Mouse (Mus musculus) embryo, embryonic 9.5 days (tissue): Measurements from ENCODE around the gene Ccdc124.
"Not testable (repeated sequence)": the region's sequence is repeated elsewhere in the genome, so short reads cannot be mapped to it uniquely, and the experiment has no call there.

Source experiments
- DNase-seq: peaks from one replicate; pipeline ENCODE4 v3.0.0-alpha.2; 2017; ENCODE audit errors: extremely low spot score

The Ccdc124 gene

GRCm38 (mm10) chr8:70895571-70896259, 22.0 kb upstream of the Ccdc124 start:
- not testable (repeated sequence) for DNase-seq

GRCm38 (mm10) chr8:70894771-70895545, 21.2 kb upstream of the Ccdc124 start:
- no peak for DNase-seq

GRCm38 (mm10) chr8:70894385-70894720, 20.6 kb upstream of the Ccdc124 start:
- DNase-seq, result no peak

- DNase-seq, result peak; percentile 88
Observed at GRCm38 (mm10) chr8:70893656-70894384, 20.1 kb upstream of the Ccdc124 start.

GRCm38 (mm10) chr8:70892896-70893655, 19.3 kb upstream of the Ccdc124 start:
- peak; percentile 46 for DNase-seq

- DNase-seq, result no peak
Observed at GRCm38 (mm10) chr8:70892022-70892895, 18.5 kb upstream of the Ccdc124 start, which contains the start of gene Slc5a5. Gene Slc5a5 (minus strand): TSS chr8:70892757.

- DNase-seq, result peak; percentile 60
Observed at GRCm38 (mm10) chr8:70891356-70891755, 17.6 kb upstream of the Ccdc124 start.

GRCm38 (mm10) chr8:70890656-70891055, 16.9 kb upstream of the Ccdc124 start:
- DNase-seq, result no peak

- DNase-seq, result peak; percentile 59
Observed at GRCm38 (mm10) chr8:70887669-70888068, 13.9 kb upstream of the Ccdc124 start.

GRCm38 (mm10) chr8:70885612-70886011, 11.9 kb upstream of the Ccdc124 start:
- DNase-seq, result peak; percentile 54

GRCm38 (mm10) chr8:70884683-70885082, 10.9 kb upstream of the Ccdc124 start:
- DNase-seq, result no peak

- DNase-seq, result no peak
Observed at GRCm38 (mm10) chr8:70884186-70884585, 10.5 kb upstream of the Ccdc124 start.

GRCm38 (mm10) chr8:70880546-70880945, 6.8 kb upstream of the Ccdc124 start:
- DNase-seq, result no peak

GRCm38 (mm10) chr8:70880126-70880525, 6.4 kb upstream of the Ccdc124 start:
- no peak for DNase-seq

- no peak for DNase-seq
Observed at GRCm38 (mm10) chr8:70879500-70879899, 5.8 kb upstream of the Ccdc124 start.

GRCm38 (mm10) chr8:70878178-70878577, 4.4 kb upstream of the Ccdc124 start:
- no peak for DNase-seq

GRCm38 (mm10) chr8:70876382-70876781, 2.6 kb upstream of the Ccdc124 start:
- DNase-seq, result no peak

GRCm38 (mm10) chr8:70874441-70874840, 706 bp upstream of the Ccdc124 start:
- DNase-seq, result no peak

- DNase-seq, result no peak
Observed at GRCm38 (mm10) chr8:70872643-70873363, 932 bp downstream of the Ccdc124 start.

- no peak for DNase-seq
Observed at GRCm38 (mm10) chr8:70871195-70871807, 2.4 kb downstream of the Ccdc124 start.
